Mouse (Mus musculus): ENCODE results near the gene Gstm4.
"Not testable (repeated sequence)": the region's sequence is repeated elsewhere in the genome, so short reads cannot be mapped to it uniquely, and the experiment has no call there.

Gene Gstm4

DNA sequence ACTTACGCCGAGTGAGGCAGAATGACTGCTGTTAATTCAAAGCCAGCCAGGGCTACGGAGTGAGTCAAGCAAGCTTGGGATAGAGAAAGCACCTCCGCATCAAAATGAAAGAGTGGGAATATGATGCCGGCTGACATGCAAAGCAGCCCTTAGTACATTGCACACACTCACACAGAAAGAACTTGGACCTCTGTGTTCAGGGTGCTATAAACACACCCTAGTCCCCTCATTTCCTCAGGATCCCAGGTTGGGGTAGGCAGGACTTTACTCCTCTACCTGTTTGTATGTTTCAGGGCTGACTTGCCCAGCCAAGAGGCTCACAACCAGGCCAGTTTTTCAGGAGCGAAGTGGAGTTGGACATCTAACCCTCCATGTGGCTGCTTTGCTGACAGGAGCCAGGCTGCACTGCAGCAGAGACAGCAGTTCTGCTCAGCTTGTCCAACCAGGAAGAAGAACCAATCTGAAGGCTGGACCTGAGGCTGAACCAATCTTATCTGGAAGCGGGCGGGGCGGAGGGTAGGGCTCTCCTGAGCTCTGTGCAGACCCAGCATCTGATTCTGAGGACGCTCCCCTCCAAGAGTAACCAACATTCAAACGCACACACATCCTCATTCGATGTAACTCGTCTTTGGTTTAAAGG, 24.7 kb upstream of the Gstm4 start:
- DNase-seq (ENCODE audit: low spot score), result no peak

DNA sequence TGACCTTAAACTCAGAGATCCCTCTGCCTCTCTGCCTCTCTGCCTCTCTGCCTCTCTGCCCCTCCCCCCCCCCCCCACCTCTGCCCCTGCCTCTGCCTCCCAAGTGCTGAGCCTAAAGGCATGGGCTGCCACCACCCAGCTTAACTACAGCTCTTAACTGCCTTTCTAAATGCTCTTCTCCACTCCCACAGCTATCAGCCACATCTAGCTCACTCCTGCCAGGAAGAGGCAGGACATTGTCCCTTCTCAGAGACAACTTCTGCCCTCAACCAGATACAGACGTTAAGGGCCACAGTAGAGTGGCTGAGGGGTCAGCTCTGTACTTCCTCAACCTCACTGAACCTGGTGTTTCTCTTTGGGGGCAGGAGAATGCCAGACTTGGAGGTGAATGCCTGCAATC, 24.1 kb upstream of the Gstm4 start:
- DNase-seq (ENCODE audit: low spot score), result no peak

DNA sequence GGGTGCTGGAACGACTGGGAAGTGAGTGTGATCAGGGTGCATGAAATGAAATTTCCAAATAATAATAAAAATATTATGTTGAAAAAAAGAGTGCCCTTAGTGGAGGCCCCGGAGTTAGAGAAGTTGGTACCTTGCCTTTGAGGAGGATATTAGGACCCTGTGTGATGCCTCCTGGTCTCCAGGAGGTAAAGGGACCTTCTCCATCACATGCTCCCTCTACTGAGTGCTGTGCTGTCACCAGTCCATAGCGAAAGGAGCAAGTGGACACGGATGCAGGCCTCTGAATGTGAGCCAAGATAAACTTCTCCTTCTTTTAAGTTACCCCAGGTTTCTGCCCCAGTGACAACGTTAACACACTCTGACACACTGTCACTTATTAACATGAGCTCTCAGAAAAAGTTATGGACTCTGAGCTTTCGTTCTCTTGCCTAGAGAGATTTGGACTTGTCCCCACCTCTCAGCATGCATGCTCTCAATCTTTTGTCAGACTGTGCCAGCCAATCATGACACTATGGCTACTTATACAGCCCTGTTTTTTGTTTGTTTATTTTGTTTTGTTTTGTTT, 22.8 kb upstream of the Gstm4 start:
- DNase-seq (ENCODE audit: low spot score), result no peak

DNA sequence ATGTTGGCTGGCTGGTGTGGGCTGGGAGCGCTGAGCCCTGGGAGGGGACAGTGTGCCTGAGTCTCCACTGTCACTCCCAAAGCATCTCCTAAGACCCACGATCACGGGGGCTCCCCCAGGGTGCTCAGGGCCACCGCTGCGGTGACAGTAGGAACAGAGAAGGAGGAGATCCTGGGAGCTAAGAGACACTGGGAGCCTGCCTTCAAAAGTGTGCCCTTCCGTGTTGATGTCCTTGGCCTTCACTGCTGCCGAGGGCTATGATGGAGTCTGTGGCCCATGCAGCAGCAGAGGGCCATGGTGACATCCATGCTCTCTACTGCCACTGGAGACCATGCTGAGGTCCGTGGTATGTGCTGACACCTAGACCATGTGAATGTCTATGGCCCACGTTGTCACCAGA, 20.9 kb upstream of the Gstm4 start:
- no peak for DNase-seq (ENCODE audit: low spot score)

DNA sequence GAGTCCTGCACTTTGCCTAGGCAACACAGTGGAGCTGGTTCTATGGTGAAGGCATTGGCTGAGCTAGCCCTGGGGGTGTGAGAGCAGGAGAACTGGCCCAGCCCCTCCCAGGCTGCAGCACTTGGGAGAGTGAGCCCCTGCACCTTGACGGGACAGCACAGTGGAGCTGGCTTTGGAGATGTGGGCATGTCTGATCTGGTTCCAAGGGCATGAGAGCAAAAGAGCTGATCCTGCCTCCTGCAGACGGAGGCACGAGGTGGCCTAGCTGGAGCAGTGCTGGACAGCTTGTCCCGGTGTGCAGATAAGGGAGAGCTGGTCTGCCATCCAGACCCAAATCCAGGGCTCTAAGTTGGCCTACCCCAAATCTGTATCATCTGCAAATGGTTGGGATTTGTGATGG, 20.0 kb upstream of the Gstm4 start:
- no peak for DNase-seq (ENCODE audit: low spot score)

DNA sequence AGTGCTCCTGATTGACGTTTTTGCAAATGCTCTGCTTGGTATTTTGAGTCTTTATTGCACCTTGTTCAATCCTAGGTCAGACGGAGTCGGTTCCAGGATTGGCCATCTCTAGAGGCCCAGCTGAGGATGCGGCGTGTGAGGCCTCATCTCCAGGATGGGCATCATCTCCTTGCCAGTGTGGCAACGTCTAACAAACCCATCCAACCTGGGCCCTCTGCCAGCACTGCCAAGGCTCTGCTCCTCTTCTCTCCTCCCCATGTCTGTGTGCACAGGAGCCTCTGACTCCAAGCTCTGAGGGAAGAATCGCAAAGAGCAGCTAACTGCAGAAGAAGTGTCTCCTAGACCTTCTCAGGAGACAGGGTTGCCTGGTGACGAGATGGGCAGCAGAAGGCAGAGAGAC, 18.0 kb upstream of the Gstm4 start:
- DNase-seq (ENCODE audit: low spot score), result no peak

DNA sequence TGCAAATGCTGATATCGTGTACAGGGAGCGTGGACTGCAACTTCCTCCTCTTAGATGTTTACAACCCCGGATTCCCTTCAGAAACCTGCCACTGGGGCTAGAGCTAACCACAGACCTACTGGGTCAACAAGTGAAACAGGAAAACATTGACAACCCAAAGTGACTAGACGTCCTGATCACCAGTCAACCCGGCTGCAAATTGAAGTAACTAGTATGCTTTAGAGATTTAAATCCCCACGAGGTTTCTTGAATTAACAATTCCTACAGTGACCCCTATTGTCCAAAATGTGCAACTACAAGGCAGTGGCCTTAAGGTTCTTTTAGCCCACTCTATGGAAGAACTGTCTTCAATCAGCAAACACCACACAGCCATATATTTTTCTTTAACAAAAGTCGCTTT, 16.7 kb upstream of the Gstm4 start:
- DNase-seq (ENCODE audit: low spot score), result peak; percentile 83

DNA sequence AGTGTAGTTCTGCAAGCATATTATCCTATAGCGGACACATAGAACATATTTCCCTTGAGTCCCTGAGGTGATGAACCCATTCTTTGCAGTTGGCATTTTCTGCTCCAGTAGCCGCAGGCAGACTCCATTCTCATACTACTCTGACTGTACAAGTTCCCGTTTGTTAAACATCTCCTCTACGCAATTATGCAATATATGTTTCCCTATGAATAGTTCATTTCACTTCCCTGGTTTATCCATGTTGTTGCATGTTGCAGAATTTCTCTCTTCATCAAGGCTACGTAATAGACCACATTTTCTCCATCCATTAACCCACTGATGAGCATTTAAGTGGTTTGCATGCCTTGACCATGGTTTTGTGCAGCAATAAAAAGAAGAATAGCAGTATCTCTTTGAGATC, 5.8 kb upstream of the Gstm4 start:
- DNase-seq (ENCODE audit: low spot score), result no peak

DNA sequence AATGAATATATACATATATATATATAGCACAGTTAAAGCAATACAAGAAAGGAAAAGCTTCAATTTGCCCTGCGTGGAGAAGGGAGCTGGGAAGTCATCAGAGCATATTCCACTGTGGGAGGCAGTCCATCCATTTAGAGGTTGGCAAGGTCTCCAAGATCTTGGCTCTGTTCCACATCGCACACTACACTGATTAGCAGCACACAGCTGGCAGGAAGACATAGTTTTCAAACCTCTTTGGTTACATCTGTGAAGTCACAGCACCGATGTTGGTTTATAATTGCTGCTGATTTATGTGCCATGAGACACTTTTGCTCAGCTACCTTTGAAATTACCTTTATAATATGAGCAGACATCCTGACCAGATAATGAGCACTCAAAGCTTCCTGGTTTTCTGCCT, 3.6 kb upstream of the Gstm4 start:
- no peak for DNase-seq (ENCODE audit: low spot score)

DNA sequence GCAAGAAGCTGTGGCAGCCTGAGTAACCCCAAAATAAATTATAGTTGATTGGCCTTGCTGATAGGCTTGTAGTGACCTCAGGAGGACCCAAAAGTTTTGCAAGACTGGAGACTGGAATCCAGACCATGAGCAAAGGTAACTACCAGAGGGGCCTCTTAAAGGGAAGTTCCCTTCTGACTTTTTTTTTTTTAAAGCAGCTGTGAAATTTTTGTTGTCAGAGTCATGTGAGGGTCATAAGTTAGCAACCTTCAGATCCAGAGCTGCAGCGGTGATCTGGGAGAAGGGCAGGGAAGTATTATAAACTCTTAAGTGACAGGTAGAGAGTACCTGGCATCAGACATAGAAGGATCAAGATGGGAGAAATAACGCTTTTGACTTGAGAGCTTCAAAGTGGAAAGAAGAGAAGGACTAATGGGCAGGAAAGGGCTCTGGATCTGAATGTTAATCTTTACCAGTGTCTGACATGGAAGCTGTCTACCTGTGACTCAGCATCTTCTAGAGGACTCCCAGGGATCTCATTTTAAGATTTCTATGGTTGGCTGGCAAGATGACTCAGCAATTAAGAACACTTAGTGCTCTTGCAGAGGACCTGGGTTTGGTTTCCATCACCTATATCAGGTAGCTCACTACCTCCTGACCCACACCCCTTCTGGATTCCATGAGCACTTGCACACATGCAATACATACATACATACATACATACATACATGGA, 2.4 kb upstream of the Gstm4 start:
- no peak for DNase-seq (ENCODE audit: low spot score)

DNA sequence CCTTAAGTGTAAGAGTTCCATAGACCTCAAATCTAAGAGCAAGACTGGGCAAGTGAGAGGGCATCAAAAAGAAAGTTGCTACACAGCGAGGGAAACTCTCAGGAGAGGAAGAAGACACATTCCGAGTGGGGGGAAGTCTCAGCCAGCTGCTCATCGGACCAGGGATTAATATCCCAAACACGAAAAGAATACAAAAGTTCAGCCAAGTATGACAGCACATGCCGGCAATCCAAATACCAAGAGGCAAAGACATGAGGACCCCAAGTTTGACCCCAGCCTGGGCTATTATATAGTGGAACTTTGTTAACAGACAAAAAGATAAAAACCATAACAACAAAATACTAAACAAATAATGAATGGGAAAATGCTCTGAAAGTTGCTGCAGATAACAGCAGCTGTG, 11.5 kb downstream of the Gstm4 start:
- DNase-seq (ENCODE audit: low spot score), result no peak

DNA sequence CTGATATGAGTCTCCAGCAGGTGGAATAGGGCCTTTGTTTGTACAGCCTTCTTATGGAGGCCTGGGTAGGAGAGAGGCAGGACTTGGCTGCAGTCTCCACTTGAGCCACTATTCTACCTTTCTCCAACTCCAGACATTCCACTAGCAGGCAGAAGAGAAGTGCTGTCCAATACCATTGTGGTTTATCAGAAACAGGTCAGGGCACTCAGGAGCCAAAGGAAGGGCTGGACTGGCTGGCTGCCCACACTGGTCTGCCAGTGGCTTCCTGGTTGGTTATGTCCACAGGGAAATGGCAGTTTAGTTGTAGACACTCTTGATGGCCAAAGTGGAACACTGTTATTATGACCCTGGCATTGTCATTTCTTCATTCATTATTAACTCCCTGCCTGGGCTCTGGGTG, 12.6 kb downstream of the Gstm4 start:
- no peak for DNase-seq (ENCODE audit: low spot score)

DNA sequence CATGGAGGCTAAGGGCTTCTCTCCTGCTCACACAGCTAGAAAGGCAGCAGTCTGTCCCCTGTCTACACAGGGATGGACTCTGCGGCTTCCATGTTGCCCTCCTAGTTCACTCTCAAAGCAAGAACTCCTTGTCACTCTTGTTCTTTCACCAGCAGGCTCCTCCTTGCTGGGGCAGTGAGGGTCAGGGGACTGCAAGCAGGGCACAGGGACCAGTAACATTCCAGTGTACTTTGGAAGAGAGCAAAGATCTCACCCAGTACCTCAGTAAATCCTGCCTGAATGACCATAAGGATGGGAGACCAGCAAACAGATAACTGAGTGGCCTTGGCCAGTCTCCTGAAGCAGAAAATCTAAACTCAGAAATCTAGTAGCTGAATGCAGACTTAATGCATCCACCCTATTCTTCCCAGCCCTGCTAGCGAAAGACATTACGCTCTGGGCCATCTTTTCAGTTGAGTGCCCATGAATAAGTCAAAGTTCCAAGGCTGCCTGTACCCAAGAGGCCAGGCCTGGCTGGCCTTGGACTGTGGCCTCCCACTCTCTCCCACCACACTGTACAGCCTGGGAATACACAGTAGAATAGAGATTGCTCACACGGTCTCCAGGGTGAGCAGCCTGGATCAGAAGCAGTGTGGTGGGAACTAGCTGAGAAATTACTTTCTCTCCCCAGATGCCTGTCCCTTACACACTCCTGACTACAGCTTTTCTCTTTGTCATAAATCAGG, 15.9 kb downstream of the Gstm4 start:
- no peak for DNase-seq (ENCODE audit: low spot score)

DNA sequence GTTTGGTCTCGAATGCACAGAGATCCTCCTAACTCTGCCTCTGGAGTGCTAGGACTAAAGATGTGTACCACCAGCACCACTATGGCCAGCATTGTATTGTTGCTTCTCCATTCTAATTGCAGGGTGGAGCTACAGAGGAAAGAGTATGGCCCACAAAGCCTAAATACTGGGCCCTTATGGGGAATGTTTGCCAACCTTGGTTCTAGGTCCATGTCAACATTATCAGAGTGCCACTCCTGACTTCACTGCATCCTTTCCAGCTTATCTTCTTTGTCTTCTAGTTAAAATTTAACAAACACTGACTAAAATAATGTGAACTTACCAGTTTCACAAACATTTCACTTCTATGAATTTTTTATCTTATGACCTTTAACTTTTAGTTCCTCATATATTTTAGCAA, 18.1 kb downstream of the Gstm4 start:
- DNase-seq (ENCODE audit: low spot score), result no peak

DNA sequence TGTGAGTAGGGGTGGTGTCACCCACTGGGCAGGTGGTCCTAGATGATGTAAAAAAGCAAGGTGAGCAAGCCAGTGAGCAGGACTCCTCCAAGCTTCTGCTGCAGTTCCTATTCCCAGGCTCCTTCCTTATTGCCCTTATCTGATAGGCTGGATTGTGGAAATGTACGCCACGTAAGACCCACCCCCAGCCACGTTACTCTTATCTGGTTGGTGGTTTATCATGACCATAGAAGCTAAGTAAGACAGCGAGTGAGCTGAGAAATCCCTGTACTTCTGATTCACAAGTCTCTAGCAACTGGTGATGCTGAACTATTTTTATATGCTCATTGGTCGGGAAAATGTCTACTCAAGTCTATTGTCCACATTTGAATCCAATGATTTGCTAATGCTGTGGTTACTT, 18.6 kb downstream of the Gstm4 start:
- DNase-seq (ENCODE audit: low spot score), result no peak

DNA sequence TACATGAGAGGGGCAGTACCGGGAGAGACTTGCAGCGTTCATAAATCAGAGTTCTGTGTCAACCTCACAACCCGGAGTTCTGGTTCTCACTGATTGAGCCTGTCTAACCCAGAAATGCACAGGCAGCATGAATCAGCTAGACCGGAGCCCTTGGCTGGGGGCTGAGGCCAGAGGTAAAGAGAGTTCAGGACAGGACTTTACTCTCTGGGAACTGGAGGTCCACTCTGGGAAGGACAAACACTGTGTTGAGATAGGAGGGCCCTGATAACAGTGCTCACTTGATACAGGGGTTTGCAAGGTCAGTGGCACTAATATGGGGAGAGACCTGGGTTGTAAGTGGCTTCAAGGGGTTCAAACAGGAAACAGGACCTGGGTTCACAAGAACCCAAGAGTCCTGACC, 19.4 kb downstream of the Gstm4 start:
- DNase-seq (ENCODE audit: low spot score), result no peak

DNA sequence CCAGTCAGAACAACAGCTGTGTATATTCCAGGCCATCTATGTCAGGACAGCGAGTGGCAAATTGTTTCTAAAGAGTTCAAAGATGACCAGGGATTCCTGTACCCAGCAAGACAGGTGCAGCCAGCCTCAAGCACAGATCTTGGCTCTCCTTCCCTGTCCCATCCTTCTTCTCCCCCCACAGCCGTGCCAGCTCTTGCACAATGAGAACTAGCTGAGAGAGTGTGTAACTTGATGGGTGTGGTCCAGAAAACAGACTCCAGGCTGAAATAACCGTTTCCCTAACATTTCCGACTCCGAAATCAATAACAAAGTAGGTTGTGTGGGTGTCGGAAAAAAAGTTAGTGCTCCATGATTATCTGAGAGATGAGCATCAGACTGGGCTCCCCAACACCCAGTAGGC, 22.0 kb downstream of the Gstm4 start:
- DNase-seq (ENCODE audit: low spot score), result no peak

DNA sequence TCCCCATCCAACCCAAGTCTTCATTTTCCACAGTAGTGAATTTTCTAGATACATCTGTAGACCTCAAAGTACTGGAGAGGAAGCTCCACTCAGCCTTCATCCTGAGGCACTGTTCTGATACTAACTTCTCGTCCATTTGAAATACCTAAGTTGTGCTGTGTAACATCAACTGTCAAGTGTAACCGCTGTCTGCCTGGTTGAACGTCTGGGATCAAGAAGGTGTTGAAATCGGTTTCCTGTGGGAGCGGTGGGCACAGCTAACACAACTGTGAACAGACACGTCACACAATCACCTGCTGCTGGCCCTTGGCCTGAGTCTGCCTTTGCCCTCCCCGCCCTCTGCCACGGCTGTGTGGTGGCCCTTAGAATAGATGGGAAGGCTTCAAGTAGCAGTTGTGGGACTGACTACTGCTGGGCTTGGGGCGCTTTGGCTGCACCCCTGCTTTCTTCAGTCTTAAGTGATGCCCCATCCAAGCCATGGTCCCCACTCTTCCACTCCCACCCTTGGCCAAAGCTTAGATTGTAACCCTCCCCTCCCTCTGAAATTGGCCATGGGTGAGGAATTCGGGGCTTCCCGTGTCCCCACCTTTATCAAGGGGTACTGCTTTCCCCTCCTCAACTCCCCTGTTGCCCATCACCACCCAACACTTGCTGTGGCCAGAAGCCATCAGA, 24.2 kb downstream of the Gstm4 start:
- DNase-seq (ENCODE audit: low spot score), result not testable (repeated sequence)

DNA sequence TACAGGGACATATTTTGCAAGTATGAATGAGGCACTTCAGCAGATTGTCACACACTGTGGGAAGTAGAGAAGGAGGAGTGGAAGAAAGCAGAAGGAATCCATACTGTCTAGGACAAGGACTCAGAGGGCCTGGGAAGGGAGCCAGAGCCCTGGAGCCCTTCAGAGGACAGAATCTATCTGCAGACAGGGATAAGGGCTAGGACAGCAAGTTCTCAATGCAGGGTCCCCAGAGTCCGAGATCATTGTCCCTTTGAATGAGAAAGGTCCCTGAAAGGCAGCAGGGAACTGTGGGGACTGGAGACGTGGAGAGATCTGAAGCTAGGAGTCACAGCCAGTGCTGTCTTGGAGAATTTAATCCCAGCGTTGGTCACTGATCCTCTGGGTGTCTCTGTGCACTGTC, 25.5 kb downstream of the Gstm4 start:
- not testable (repeated sequence) for DNase-seq (ENCODE audit: low spot score)

DNA sequence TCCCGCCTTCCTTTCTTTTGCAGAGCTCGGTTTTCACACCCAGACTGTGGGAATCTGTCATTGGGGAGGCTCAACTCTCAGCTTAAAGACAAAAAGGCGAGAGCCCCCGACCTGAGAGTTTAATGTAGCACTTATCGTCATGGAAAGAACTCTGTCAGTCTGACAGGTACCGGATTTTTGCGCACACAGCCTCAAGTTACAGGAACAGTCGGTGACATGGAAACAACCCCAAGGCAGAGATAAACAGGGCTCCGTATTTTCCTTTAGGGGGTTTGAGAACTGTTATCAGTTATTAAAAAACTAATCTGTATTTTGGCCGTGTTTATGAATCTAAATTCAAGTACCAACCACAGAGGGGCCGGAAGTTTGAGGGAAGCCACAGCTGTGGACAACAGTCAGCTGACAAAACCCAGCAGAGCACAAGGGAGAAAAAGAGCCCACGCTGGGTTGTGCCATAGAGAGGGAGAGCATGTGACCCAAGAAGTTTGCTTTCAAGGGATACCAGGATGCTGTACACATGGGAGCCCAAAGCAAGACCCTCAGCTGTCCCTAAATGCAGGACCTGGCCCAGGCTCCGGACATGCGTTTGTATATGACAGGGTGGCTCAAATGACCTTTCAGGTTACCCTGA, 26.4 kb downstream of the Gstm4 start:
- DNase-seq (ENCODE audit: low spot score), result no peak

DNA sequence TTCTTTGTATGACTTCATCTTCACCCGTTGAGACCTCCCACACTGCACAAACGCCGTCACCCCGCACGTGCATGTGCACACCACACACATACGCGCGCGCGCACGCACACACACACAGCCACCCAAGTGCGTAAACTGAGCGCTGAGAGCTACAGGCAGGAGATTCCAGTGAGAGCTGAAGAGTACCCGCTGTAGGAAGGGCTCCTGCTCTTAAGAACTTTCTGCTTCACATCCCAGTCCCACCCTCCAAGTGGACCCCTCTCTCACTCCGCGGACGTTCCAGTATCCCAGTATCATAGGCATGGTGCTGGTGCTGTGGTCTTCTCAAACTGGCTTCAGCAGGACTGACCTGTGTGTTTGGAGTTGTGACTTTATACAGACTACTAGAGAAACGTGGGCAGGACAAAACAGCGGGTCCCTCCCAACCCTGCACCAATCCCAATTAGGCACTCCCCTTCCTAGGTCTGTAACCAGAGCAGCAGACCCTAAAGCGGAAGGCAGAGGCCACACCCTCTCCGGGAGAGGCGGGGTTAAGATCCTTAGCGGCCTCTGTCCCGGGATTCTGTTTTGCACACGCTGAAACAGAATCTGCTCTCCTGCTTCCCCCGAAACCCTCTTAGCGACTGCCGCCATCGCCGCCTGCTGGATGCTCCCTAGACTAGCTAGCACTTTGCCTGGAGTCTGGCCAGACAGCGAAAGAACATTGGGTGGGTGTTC, 27.1 kb downstream of the Gstm4 start, which contains the start of gene Gstm1:
Gene Gstm1, minus strand, starts transcription at position 501 of the 717 bp plus-strand sequence.
- DNase-seq (ENCODE audit: low spot score), result peak; percentile 97
